Mouse (Mus musculus) spleen, adult 2 months (tissue): ENCODE data around the gene Aebp1.

Experiments
- CTCF ChIP-seq: fragments of 200-500 bp; IDR thresholded peaks from 2 replicates; pipeline ENCODE4 v1.5.1; 2011; ENCODE audit warnings: mild to moderate bottlenecking, inconsistent platforms; ENCODE audit not compliant: insufficient read depth, insufficient read length, insufficient replicate concordance; ENCODE audit errors: extremely low read depth
- POLR2A ChIP-seq: fragments of 200-500 bp; IDR thresholded peaks from 2 replicates; pipeline ENCODE4 v1.6.1; 2011; ENCODE audit warnings: low read depth, low read length, inconsistent platforms

DNA sequence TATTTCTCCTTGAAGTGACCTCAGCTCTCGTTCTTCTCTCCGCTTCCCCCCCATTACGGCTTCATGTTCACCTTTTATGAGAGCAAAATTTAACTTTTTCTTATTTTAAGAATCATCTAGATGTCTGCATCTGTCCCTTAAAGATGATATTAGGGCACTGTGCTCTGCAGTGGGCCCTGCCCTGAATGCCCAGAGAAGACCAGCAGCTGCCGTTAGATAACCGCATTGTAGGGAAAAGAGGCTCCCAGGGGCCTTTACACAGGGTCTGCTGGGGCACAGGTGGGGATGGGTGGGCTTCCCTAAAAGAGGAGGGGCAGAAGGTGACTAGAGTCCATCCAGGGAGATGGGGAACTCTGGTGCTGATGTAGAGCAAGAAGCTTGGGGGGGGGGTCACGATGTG, 32.1 kb downstream of the Aebp1 start:
- TF ChIP-seq CTCF (no peak), POLR2A (no peak)
